Mouse (Mus musculus): Measurements from ENCODE around the gene Bicra.

DNA sequence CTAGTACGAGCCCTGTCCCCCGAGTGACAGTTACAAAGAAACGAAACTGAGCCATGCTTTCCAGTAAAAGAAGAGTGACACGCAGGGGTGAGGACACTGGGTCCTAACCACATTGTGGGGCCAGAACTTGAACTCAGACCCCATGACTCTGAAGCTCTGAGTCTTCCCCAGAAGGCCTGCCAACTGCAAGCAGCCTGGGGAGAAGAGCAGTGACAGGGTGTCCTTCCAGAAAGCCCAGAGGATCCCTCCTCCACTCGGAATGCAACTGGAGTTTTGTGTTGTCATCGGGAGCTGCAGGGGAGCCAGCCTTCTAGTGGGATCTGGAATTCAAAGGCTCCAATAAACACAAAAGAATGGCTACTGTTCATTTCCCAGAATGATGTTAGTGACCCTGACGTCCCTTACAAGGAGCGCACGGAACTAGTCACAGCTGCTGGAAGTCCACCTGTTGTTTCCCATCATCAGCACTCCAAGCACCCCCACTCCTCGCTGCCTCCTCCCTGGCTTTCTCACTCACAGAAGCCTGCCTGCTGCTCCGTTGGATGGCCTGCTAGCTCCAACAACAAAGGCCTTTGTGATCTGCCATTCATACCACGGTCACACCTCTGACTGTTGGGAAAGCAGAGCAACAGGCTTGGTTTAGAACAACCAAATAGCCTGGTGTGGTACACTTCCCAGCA lies 43.4 kb downstream of the Bicra start:
- no peak for TF ChIP-seq CTCF (IDR thresholded peaks at IDR 0.05; ENCODE audit: low read depth)
- no peak for TF ChIP-seq EP300 (IDR thresholded peaks at IDR 0.05; ENCODE audit: low read depth)

Measured in heart, postnatal 0 days (tissue).